Mouse (Mus musculus) spleen, postnatal 4 days (tissue): ENCODE measurements at regions not wholly inside any gene's neighbourhood (a gene's known extent, or its start where the extent isn't known, plus 50 kb on each side); places are given as distances from the start of the nearest gene placed in this dataset.

ENCODE experiments used
- DNase-seq, 2 experiments: peaks; one replicate each; pipeline ENCODE4 v3.0.0; 2022; ENCODE audit warnings: low spot score in 2 of 2

DNA sequence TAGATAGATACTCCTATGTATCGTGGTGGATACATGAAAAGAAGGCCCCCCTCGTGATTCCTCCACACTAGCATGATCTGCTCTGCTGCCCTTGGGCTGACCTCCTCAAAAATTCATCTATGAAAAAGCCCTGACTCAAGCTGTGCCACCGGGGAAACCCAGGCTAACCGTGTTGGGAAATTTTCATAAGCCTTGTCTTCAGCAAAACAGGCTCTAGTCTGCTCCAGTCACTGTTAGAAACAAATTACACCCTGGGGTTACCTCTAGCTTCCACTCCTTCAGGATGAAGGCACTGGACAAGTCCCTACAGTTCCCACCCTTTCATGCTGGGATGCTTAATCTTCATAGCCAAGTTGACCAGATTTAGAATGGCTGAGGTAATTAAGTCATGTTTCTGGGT, 315.0 kb upstream of the Nrp1 start:
- DNase-seq: no peak

DNA sequence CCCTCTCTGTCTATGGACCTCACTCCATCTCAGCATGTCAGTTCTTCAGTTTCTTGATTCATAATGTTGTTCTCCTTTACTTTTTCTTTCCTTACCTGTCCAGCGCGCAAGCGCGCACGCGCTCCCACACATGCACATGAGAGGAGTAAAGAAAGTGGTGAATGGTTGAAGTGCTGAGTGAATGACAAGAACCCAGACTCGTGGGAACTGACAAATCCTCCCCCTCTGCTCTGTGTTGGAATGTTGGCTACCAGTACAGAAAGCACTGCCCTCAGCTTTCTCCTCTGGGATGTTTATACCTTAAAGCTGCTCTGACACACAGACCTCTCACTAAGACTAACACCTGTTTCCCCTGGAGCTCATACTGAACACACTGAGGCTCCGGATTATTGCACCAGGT, 302.2 kb upstream of the Nrp1 start:
- no peak for DNase-seq

- no peak for DNase-seq
Observed at GRCm38 (mm10) chr8:128057845-128058244, 300.6 kb upstream of the Nrp1 start.

GRCm38 (mm10) chr8:128059817-128060216, 298.6 kb upstream of the Nrp1 start:
- no peak for DNase-seq

DNA sequence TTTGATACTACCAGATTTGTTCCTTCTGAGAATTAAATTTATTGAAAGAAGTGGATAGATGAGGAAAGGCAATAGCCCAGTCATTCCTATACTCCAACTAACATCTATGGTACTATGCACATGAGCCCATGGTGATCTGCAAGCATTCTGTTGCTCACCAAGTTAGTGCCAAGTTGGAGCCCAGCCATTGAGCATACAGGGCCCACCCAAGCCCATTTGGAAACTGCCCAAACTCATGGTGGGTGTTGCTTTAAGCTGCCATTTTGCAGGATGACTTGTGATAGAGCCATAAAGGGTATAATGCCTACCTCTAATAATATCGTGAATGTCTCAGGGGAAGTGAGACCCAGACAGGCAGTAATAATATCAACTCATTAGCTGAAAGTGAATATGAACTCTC, 294.2 kb upstream of the Nrp1 start:
- DNase-seq: no peak

DNA sequence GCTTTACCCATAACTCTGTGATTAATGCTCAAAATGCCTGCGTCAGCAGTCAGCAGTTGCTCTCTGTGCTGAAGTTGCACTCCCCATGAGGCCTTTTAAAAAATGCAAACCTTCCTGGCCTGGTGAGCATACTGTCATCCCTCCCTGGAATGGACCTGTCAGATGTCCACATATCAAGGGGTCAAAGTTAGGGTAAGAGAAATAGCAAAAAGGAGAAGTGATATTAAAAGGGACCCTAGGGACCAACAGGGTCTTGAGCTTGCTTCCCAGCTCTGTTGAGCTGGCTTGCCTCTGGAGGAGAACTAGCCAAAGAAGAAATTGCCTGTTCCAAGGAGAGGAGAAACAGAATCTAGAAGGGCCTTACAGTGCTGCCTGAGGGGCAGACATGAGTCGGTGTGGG, 293.3 kb upstream of the Nrp1 start:
- DNase-seq: no peak

DNA sequence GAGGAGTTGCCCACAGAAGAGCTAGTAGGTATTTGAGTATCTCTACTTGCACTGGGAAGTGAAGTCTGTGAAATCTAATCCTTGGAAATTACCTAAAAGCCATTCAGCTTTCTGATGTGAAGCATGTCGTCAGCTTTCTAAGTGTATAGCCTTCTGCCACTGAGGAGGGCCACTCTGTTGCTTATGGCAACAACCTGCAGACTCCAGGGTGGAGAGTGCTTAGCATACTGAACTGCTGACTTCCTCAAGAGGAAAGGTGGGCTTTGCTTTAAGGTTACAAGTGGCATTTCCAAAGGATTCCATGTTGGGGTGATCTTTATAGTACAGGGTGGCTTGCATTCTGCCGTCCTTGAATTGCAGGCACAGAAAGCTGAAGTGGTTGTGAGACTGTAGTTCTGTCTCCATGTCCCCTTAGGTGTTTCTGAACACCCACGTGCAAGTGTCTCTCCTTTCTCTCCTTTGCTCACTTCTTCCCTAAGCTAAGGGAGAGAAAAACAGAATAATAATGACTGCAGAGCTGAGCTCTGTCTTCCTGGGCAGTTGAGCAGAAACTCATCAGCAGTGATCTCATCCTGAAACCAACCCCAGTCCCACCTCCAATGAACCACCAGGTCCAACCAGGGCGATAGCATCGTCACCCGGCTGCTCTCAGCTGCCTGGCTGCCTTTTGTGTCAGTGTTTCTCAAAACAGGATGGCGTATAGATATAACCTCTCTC, 292.3 kb upstream of the Nrp1 start:
- no peak for DNase-seq

- DNase-seq: no peak
Observed at GRCm38 (mm10) chr8:128069749-128070148, 288.7 kb upstream of the Nrp1 start.

GRCm38 (mm10) chr8:128075566-128075965, 282.8 kb upstream of the Nrp1 start:
- no peak for DNase-seq

GRCm38 (mm10) chr8:128076226-128076625, 282.2 kb upstream of the Nrp1 start:
- DNase-seq: no peak

DNA sequence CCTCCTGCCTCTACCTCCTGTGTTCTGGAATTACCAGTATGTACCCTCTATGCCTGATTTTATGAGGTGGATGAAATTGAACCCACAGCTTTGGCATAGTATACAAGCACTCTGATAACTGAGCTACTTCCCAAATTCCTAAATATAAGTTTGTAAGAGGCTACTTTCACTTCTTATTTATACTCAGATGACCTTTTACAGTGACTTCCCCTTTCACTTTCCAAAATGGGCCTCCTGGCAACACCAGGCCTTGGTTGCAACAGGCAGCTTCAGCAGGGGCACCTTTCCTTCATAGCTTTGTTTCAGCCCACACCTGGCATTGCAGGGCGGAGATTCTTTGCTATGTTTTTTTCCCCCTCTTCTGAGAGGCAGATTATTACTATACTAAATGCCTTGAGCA, 279.7 kb upstream of the Nrp1 start:
- DNase-seq: peak in 1 of 2 experiments; percentile 24

- no peak for DNase-seq
Observed at GRCm38 (mm10) chr8:128085800-128086199, 272.6 kb upstream of the Nrp1 start.

DNA sequence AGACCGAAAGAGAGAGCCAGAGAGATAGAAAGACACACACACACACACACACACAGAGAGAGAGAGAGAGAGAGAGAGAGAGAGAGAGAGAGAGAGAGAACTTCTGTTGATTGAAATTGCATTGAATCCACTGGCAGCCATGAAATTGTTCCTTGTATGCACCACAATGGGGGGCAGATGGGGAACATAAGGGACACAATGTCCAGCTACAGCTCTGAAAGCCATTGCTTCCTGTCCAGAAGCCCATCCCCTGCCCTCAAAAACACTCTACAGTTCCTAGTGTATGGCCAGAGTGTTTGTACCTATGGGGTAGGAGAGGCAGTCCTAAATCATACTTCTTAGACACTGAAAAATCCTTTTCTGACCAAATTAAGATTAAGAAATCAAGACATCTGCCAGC, 270.9 kb upstream of the Nrp1 start:
- DNase-seq: no peak

DNA sequence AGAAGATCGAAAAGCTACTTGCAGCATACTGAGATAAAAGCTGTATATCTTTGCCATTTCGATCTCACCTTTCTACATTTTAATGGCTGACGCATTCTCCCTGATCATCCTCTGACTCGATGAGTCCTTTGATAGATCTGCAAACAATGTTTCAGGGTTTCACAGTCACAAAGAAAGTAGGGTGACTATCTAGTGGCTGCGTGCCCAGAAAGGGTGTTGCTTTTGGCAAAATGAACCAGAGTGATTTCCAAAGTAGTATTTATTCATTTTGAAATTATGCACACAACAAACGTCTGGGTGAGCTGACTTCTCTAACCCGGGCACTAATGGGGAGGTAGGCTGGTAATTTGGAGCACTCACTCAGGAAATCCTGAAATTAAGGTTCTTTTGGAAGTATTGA, 265.6 kb upstream of the Nrp1 start:
- no peak for DNase-seq

DNA sequence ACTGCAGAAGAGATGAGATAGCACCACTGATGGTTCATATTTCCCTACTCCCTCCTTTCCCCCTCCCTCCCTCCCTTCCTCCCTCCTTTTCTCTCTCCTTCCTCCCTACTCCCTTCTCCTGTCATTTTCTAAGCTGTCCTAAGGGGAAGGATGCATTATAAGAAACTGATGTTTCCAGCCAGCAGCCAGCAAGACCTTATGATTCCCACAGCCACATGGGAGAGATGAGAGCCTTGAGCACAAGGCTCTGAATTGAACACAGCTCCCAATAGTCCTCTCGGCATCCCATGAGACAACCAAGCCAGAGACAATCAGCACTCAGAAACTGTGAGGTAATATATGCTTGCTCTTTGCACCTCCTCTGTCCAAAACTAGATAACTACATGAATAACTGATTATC, 263.0 kb upstream of the Nrp1 start:
- DNase-seq: no peak

DNA sequence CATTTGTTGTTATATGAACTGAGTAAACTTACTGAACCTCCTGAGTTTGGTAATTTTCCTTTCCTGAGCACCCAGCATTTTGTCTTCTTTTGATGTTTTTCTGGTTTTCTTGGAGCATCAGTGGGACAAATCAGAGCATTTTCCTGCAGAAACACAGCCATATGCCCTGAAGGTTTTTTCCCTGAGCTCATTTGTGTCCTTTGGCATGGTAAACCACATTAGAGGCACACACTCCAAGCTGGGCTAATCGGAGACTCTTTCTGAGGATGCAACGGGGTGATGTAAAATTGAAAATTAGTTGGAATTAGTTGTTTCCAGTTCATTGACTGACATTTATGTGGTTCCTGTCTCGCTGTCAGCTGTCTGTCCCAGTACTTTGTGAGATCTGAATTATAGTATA, 260.8 kb upstream of the Nrp1 start:
- no peak for DNase-seq

- no peak for DNase-seq
Observed at GRCm38 (mm10) chr8:128103380-128103779, 255.0 kb upstream of the Nrp1 start.

DNA sequence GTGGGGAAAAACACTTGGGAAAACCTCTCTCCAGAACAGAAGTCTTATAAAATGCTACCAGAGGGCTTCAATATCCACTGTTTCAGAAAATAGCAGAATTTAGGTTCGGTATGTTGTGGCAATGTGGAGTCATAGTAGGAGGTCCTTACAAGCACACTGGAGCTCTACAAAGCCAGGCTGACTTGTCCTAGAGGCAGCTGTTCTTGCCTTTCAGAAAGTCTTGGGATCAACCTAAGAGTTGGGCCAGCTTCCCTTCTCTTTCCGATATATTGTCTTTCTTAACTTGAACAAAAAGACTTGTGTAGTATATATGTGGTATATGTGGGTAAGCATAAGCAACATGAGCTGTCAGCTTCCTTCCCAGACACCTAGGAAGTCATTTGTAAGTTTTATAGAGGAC, 251.8 kb upstream of the Nrp1 start:
- DNase-seq: no peak

GRCm38 (mm10) chr8:128107041-128107440, 251.4 kb upstream of the Nrp1 start:
- no peak for DNase-seq

- no peak for DNase-seq
Observed at GRCm38 (mm10) chr8:128109036-128109435, 249.4 kb upstream of the Nrp1 start.

GRCm38 (mm10) chr8:128111132-128111531, 247.3 kb upstream of the Nrp1 start:
- no peak for DNase-seq

DNA sequence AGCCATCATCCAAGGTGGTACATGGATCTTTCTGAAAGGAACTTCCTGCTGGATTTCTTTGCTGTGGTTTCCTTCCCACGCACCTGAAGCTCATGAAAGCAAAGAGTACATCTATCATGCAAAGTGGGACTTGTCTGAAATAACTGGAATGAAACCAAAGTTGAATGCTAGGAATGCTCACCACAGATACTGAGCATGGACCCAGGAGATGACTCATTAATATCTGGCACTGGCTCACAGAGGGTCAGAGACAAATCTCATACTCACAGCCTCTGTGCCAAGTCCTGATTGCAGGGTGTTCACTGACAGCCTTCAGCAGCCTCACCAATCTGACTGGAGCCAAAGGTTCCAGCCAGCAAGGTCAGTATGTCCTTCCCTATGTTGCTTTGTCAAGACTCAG, 245.3 kb upstream of the Nrp1 start:
- no peak for DNase-seq

- DNase-seq: no peak
Observed at GRCm38 (mm10) chr8:128141290-128141966, 217.0 kb upstream of the Nrp1 start.
